Comparison of ENCODE assay signal across 8 mouse cellular contexts in genomic region chr11:88186947-88187243, GRCm38 (mm10). TPM values are rescaled to one million over a fixed set of nuclear protein-coding genes. Genes with fewer than 3 reads are reported as not detected.
DNase-seq lines count a peak whose midpoint lies in the region; ATAC-seq and TF ChIP-seq lines count a peak whose summit lies in the region.

No protein-coding gene starts in this region.

- peaks cover 20% of the 10 kb centered on the region for H3K4me1 ChIP-seq in heart, embryonic 10.5 days
- H3K4me1 ChIP-seq in ES-E14 (ENCODE audit: control insufficient read depth in 2 of 2, insufficient read depth in 2 of 2, low read length in 2 of 2, poor library complexity in 1 of 2) = peaks cover 2 to 23% of the 10 kb centered on the region in 2 experiments; a peak in 3 of 4 replicates
- peaks cover 24% of the 10 kb centered on the region for H3K4me1 ChIP-seq in hindbrain, embryonic 12.5 days
- H3K4me1 ChIP-seq in midbrain, embryonic 16.5 days (ENCODE audit: control insufficient read depth, insufficient read depth, low read length) = peaks cover 16% of the 10 kb centered on the region

- peak overlapping the region; percentile 42; the same call in 1 of the 2 replicates for H3K4me3 ChIP-seq in heart, embryonic 10.5 days
- no peak overlapping the region for H3K4me3 ChIP-seq in ES-E14 (ENCODE audit: insufficient read depth in 1 of 2, low read depth in 1 of 2, low read length in 2 of 2, poor library complexity in 1 of 2, severe bottlenecking in 1 of 2)
- no peak overlapping the region for H3K4me3 ChIP-seq in hindbrain, embryonic 12.5 days
- no peak overlapping the region for H3K4me3 ChIP-seq in midbrain, embryonic 16.5 days (ENCODE audit: low read depth, low read length)

- peak overlapping the region; percentile 83 for H3K27ac ChIP-seq in heart, embryonic 10.5 days
- H3K27ac ChIP-seq in ES-E14 (ENCODE audit: insufficient read depth, low read depth, low read length, poor library complexity, severe bottlenecking) = peak overlapping the region; percentile 14; the same call in 1 of the 2 replicates
- peak overlapping the region; percentile 70 for H3K27ac ChIP-seq in hindbrain, embryonic 12.5 days
- H3K27ac ChIP-seq in midbrain, embryonic 16.5 days (ENCODE audit: low read length) = 0 out of 2 replicates have a peak overlapping the region, but pooled peaks have one; percentile 43

- H3K9ac ChIP-seq in ES-E14 (ENCODE audit: insufficient read depth, low read depth, low read length, poor library complexity, severe bottlenecking) = peak overlapping the region; percentile 60; the same call in 1 of the 2 replicates
- 0 out of 2 replicates have a peak overlapping the region, but pooled peaks have one; percentile 38 for H3K9ac ChIP-seq in hindbrain, embryonic 12.5 days
- H3K9ac ChIP-seq in midbrain, embryonic 16.5 days (ENCODE audit: low read depth, low read length) = no peak overlapping the region

- no peaks in the 10 kb centered on the region for H3K9me3 ChIP-seq in heart, embryonic 10.5 days
- H3K9me3 ChIP-seq in ES-E14 (ENCODE audit: control insufficient read depth, insufficient read depth, low read depth, low read length) = no peaks in the 10 kb centered on the region
- no peaks in the 10 kb centered on the region for H3K9me3 ChIP-seq in hindbrain, embryonic 12.5 days (replicated peaks)
- H3K9me3 ChIP-seq in midbrain, embryonic 16.5 days (replicated peaks; ENCODE audit: control insufficient read depth, low read length, poor library complexity, severe bottlenecking) = no peaks in the 10 kb centered on the region

- no peak for DNase-seq in heart, embryonic 10.5 days (ENCODE audit: low spot score)
- no peak for DNase-seq in heart, postnatal 25 days (ENCODE audit: low spot score)
- DNase-seq in ES-E14 (ENCODE audit: low read depth, low spot score) = no peak
- DNase-seq in frontal cortex, postnatal 14 days (ENCODE audit: low spot score in 2 of 2) = no peak
- no peak for DNase-seq in gastrocnemius, adult 18-20 months (ENCODE audit: low spot score)
- DNase-seq in left cerebral cortex, postnatal 10 days (ENCODE audit: extremely low spot score in 1 of 2, low spot score in 2 of 2) = no peak

- peaks cover 34% of the 10 kb centered on the region for H3K36me3 ChIP-seq in heart, embryonic 10.5 days
- peaks cover 5% of the 10 kb centered on the region; the same call in 1 of the 2 replicates for H3K36me3 ChIP-seq in ES-E14 (ENCODE audit: control insufficient read depth, insufficient read depth, low read length, poor library complexity, severe bottlenecking)
- H3K36me3 ChIP-seq in hindbrain, embryonic 12.5 days = peaks cover 27% of the 10 kb centered on the region
- H3K36me3 ChIP-seq in midbrain, embryonic 16.5 days (ENCODE audit: control insufficient read depth, insufficient read depth, low read length) = peaks cover 17% of the 10 kb centered on the region

- in situ Hi-C loops in ES-E14 (cut with MboI; ENCODE audit: low sequenced_read_pairs in 2 of 2, unreplicated experiment in 2 of 2) = loop anchor here in 1 of 2 experiments (5.0 kb wide), 1 partner anchor 130 kb away; no protein-coding TSS in a partner anchor

- 50% methylated on average over 2 of the region's 2 CpGs for WGBS in heart, embryonic 10.5 days
- WGBS in hindbrain, embryonic 12.5 days = 40% methylated on average over 2 of the region's 2 CpGs
- 15% methylated on average over 2 of the region's 2 CpGs for WGBS in midbrain, embryonic 16.5 days

- H3K4me2 ChIP-seq in hindbrain, embryonic 12.5 days (replicated peaks) = peak overlapping the region; percentile 44
- H3K4me2 ChIP-seq in midbrain, embryonic 16.5 days (ENCODE audit: low read length) = no peak overlapping the region

- intact Hi-C loops in heart, postnatal 25 days (cut with DNase I) = no loop called here
- intact Hi-C loops in left cerebral cortex, postnatal 10 days (cut with DNase I) = loop anchor here (5.0 kb wide), 1 partner anchor 120 kb away; the partner anchor contains the start of gene Vezf1

- no peak for ATAC-seq in hindbrain, embryonic 12.5 days (ENCODE audit: low FRiP score)
- no peak; the same call in 1 of the 2 replicates for ATAC-seq in midbrain, embryonic 16.5 days

- H3K27me3 ChIP-seq in heart, embryonic 10.5 days (ENCODE audit: insufficient read depth, poor library complexity, severe bottlenecking) = peaks cover 31% of the 10 kb centered on the region
- H3K27me3 ChIP-seq in hindbrain, embryonic 12.5 days = peaks cover 20% of the 10 kb centered on the region
- H3K27me3 ChIP-seq in midbrain, embryonic 16.5 days (ENCODE audit: control insufficient read depth, insufficient read depth, low read depth, low read length) = peaks cover 7% of the 10 kb centered on the region

TF ChIP-seq in ES-E14, 5 proteins besides CTCF, POLR2A, EP300 and RAD21:
- TF ChIP-seq HCFC1 (IDR thresholded peaks at IDR 0.05; ENCODE audit: borderline replicate concordance, insufficient read depth, low read length) (no peak), ZC3H11A (IDR thresholded peaks at IDR 0.05; ENCODE audit: borderline replicate concordance, low read depth, low read length) (no peak), ZNF384 (IDR thresholded peaks at IDR 0.05; ENCODE audit: low read depth, low read length) (no peak), CHD2 (IDR thresholded peaks at IDR 0.05; ENCODE audit: low read depth, low read length) (no peak), MAFK (IDR thresholded peaks at IDR 0.05; ENCODE audit: insufficient read depth, low read depth, low read length) (no peak)

RNA-seq across cellular contexts. Expression of gene Mrps23, which starts 17.3 kb away (rescaled TPM):
- 74.6 and 82.3 TPM in 2 replicates for polyA plus RNA-seq in heart, embryonic 10.5 days (2016; fragmentation: Nextera tagmentation; extraction: Ambion mirVana)
- 100 to 1,000 TPM; 301 to 306 TPM for total RNA-seq in heart, postnatal 25 days (2021)
- total RNA-seq in ES-E14 (2012; rRNA removed) = 94.7 and 139 TPM in 2 replicates
- polyA plus RNA-seq in hindbrain, embryonic 12.5 days (2016; fragmentation: Nextera tagmentation; extraction: Ambion mirVana) = 57.4 and 66.8 TPM in 2 replicates
- 65.4 and 66.9 TPM in 2 replicates for polyA plus RNA-seq in midbrain, embryonic 16.5 days (2015; fragmentation: Nextera tagmentation; extraction: Ambion mirVana)
- total RNA-seq in gastrocnemius, adult 18-20 months (2021) = 100 to 1,000 TPM; 147 to 169 TPM
- total RNA-seq in left cerebral cortex, postnatal 10 days (2021) = 10 to 100 TPM; 55.1 to 68.0 TPM

Comparison
In these comparisons a context has a peak if more than half of its experiments do, and no peak if none do; other contexts are left out.
1. H3K27ac ChIP-seq: peak in every context shown above with its lines; median percentile 83 in heart, embryonic 10.5 days; 70 in hindbrain, embryonic 12.5 days; 43 in midbrain, embryonic 16.5 days; 14 in ES-E14.